Mouse (Mus musculus) small intestine, adult 2 months (tissue): ENCODE results near the gene Astl.

Source experiments
- CTCF ChIP-seq: fragments of 200-500 bp; IDR thresholded peaks from 2 replicates; pipeline ENCODE4 v1.5.1; 2012; ENCODE audit warnings: low read depth, mild to moderate bottlenecking, control low read depth, inconsistent platforms, low read length, moderate library complexity, mixed read lengths; ENCODE audit not compliant: insufficient replicate concordance, insufficient read length; ENCODE audit errors: extremely low read depth
- POLR2A ChIP-seq: fragments of 200-500 bp; IDR thresholded peaks from 2 replicates; pipeline ENCODE4 v1.6.1; 2012; ENCODE audit warnings: low read depth, mild to moderate bottlenecking, control low read depth, inconsistent platforms, low read length, moderate library complexity

- TF ChIP-seq POLR2A (no peak), CTCF (no peak)
These were observed 908 bp upstream of the Astl start for GRCm38 (mm10) chr2:127337531-127337930.
